Mouse (Mus musculus) neural tube, embryonic 14.5 days (tissue): ENCODE measurements around the gene Rfc1. TPM values are rescaled to one million over a fixed set of nuclear protein-coding genes. Genes with fewer than 3 reads are reported as not detected.
"Not testable (repeated sequence)": the region's sequence is repeated elsewhere in the genome, so short reads cannot be mapped to it uniquely, and the experiment has no call there.

Experiments used
- ATAC-seq: fragments of 200-750 bp; cut with Nextera tagmentation; 2 replicates; pipeline ENCODE4 v1.8.0; 2017; ENCODE audit warnings: low read depth, mild to moderate bottlenecking, moderate TSS enrichment, moderate library complexity
- H3K27ac ChIP-seq: fragments of 300-500 bp; sonication (generic); 2 replicates; pipeline ENCODE4 v1.5.1; 2014; ENCODE audit warnings: low read depth, mild to moderate bottlenecking, control low read depth, low read length, moderate library complexity, mixed read lengths
- H3K27me3 ChIP-seq: fragments of 300-500 bp; sonication (generic); 2 replicates; pipeline ENCODE4 v1.6.1; 2014; ENCODE audit warnings: low read length; ENCODE audit not compliant: control insufficient read depth, insufficient read depth
- H3K36me3 ChIP-seq: fragments of 300-500 bp; sonication (generic); 2 replicates; pipeline ENCODE4 v1.6.1; 2014; ENCODE audit warnings: low read length, mixed read lengths; ENCODE audit not compliant: control insufficient read depth, insufficient read depth
- H3K4me1 ChIP-seq: fragments of 300-500 bp; sonication (generic); 2 replicates; pipeline ENCODE4 v1.6.1; 2014; ENCODE audit warnings: low read length; ENCODE audit not compliant: control insufficient read depth, insufficient read depth
- H3K4me2 ChIP-seq: fragments of 300-500 bp; sonication (generic); 2 replicates; pipeline ENCODE4 v1.6.1; 2014; ENCODE audit warnings: mild to moderate bottlenecking, low read depth, low read length, control low read depth
- H3K4me3 ChIP-seq: fragments of 300-500 bp; sonication (generic); 2 replicates; pipeline ENCODE4 v1.5.1; 2014; ENCODE audit warnings: low read depth, low read length, control low read depth, mixed read lengths
- H3K9ac ChIP-seq: fragments of 300-500 bp; sonication (generic); replicated peaks from 2 replicates; pipeline ENCODE4 v1.6.1; 2014; ENCODE audit warnings: low read depth, mild to moderate bottlenecking, control low read depth, low read length, mixed read lengths
- H3K9me3 ChIP-seq: fragments of 300-500 bp; sonication (generic); 2 replicates; pipeline ENCODE4 v1.6.1; 2016; ENCODE audit warnings: low read length; ENCODE audit not compliant: control insufficient read depth
- WGBS: fragments of 180-500 bp; shearing (Covaris S2); extraction: QIAGEN DNeasy Blood & Tissue Kit; methylation state at CpG from one replicate; pipeline ENCODE4 v1.1.7; 2014; 5-methylcytosine and 5-hydroxymethylcytosine counted together
- polyA plus RNA-seq: library from polyadenylated mRNA; unstranded; fragments of >200 nt; fragmentation: Nextera tagmentation; extraction: Ambion mirVana; gene quantifications from 2 replicates; pipeline ENCODE4 v1.2.1, GENCODE M21; 2014

Rfc1 gene
- polyA plus RNA-seq, 1 experiment from 2014 or later, result 26.5 TPM

GRCm38 (mm10) chr5:65322165-65322564, 13.3 kb downstream of the Rfc1 start:
- no peak overlapping the region for H3K9ac ChIP-seq
- ATAC-seq, result no peak
- H3K27ac ChIP-seq, result no peak overlapping the region
- H3K36me3 ChIP-seq, result peaks cover 3% of the 10 kb centered on the region; the same call in 1 of the 2 replicates
- no peak overlapping the region for H3K4me2 ChIP-seq
- 92% methylated on average over 10 of the region's 10 CpGs for WGBS
- H3K27me3 ChIP-seq, result no peaks in the 10 kb centered on the region
- H3K4me1 ChIP-seq, result no peaks in the 10 kb centered on the region
- no peaks in the 10 kb centered on the region for H3K9me3 ChIP-seq
- no peak overlapping the region for H3K4me3 ChIP-seq

GRCm38 (mm10) chr5:65319176-65319575, 16.3 kb downstream of the Rfc1 start:
- no peak overlapping the region for H3K27ac ChIP-seq
- no peaks in the 10 kb centered on the region for H3K4me1 ChIP-seq
- H3K27me3 ChIP-seq, result no peaks in the 10 kb centered on the region
- no peak overlapping the region for H3K9ac ChIP-seq
- no peak overlapping the region for H3K4me3 ChIP-seq
- 87% methylated on average over 9 of the region's 9 CpGs for WGBS
- no peaks in the 10 kb centered on the region for H3K9me3 ChIP-seq
- H3K4me2 ChIP-seq, result no peak overlapping the region
- H3K36me3 ChIP-seq, result peaks cover 3% of the 10 kb centered on the region; the same call in 1 of the 2 replicates
- no peak for ATAC-seq

GRCm38 (mm10) chr5:65308866-65309265, 26.6 kb downstream of the Rfc1 start:
- Histone ChIP-seq H3K4me3 (no peak overlapping the region), H3K27me3 (no peaks in the 10 kb centered on the region), H3K27ac (no peak overlapping the region), H3K4me1 (no peaks in the 10 kb centered on the region), H3K9ac (no peak overlapping the region), H3K9me3 (no peaks in the 10 kb centered on the region), H3K4me2 (no peak overlapping the region), H3K36me3 (no peaks in the 10 kb centered on the region)
- 98% methylated on average over 3 of the region's 3 CpGs for WGBS
- no peak for ATAC-seq

GRCm38 (mm10) chr5:65308208-65308607, 27.3 kb downstream of the Rfc1 start:
- Histone ChIP-seq H3K36me3 (no peaks in the 10 kb centered on the region), H3K4me1 (no peaks in the 10 kb centered on the region), H3K9me3 (no peaks in the 10 kb centered on the region), H3K27me3 (no peaks in the 10 kb centered on the region), H3K27ac (no peak overlapping the region), H3K4me2 (no peak overlapping the region), H3K9ac (no peak overlapping the region), H3K4me3 (no peak overlapping the region)
- WGBS, result 94% methylated on average over 7 of the region's 7 CpGs
- no peak for ATAC-seq

- no peak for ATAC-seq
- no peaks in the 10 kb centered on the region for H3K27me3 ChIP-seq
- H3K4me3 ChIP-seq, result no peak overlapping the region
- H3K9me3 ChIP-seq, result no peaks in the 10 kb centered on the region
- no peak overlapping the region for H3K27ac ChIP-seq
- no peak overlapping the region for H3K4me2 ChIP-seq
- H3K4me1 ChIP-seq, result no peaks in the 10 kb centered on the region
- H3K9ac ChIP-seq, result no peak overlapping the region
- H3K36me3 ChIP-seq, result no peaks in the 10 kb centered on the region
- 79% methylated on average over 9 of the region's 9 CpGs for WGBS
Measured at GRCm38 (mm10) chr5:65305516-65305915, 30.0 kb downstream of the Rfc1 start.

- no peak for ATAC-seq
- H3K4me2 ChIP-seq, result no peak overlapping the region
- no peak overlapping the region for H3K4me3 ChIP-seq
- H3K27ac ChIP-seq, result no peak overlapping the region
- no peak overlapping the region for H3K9ac ChIP-seq
- no peaks in the 10 kb centered on the region for H3K9me3 ChIP-seq
- 93% methylated on average over 9 of the region's 9 CpGs for WGBS
- no peaks in the 10 kb centered on the region for H3K27me3 ChIP-seq
- peaks cover 6% of the 10 kb centered on the region; the same call in 1 of the 2 replicates for H3K36me3 ChIP-seq
- no peaks in the 10 kb centered on the region for H3K4me1 ChIP-seq
Measured at GRCm38 (mm10) chr5:65300121-65300520, 35.3 kb downstream of the Rfc1 start.

- H3K4me2 ChIP-seq, result not testable (repeated sequence)
- WGBS, result 90% methylated on average over 1 of the region's 1 CpGs
Measured at GRCm38 (mm10) chr5:65299623-65300022, 35.8 kb downstream of the Rfc1 start.

GRCm38 (mm10) chr5:65298167-65298950, 37.1 kb downstream of the Rfc1 start:
- Histone ChIP-seq H3K9ac (no peak overlapping the region), H3K4me2 (no peak overlapping the region), H3K27me3 (no peaks in the 10 kb centered on the region), H3K9me3 (no peaks in the 10 kb centered on the region), H3K4me1 (no peaks in the 10 kb centered on the region), H3K36me3 (peaks cover 6% of the 10 kb centered on the region; the same call in 1 of the 2 replicates), H3K27ac (no peak overlapping the region), H3K4me3 (no peak overlapping the region)
- WGBS, result 94% methylated on average over 7 of the region's 7 CpGs
- ATAC-seq, result no peak

More at GRCm38 (mm10) chr5:65299623-65300022, 35.8 kb downstream of the Rfc1 start:
- not testable (repeated sequence) for H3K9me3 ChIP-seq, H3K9ac ChIP-seq, ATAC-seq, H3K4me3 ChIP-seq, H3K4me1 ChIP-seq, H3K27ac ChIP-seq, H3K36me3 ChIP-seq, H3K27me3 ChIP-seq

GRCm38 (mm10) chr5:65294270-65294669, 41.2 kb downstream of the Rfc1 start:
- WGBS, result 76% methylated on average over 2 of the region's 2 CpGs
- Histone ChIP-seq H3K4me3 (no peak overlapping the region), H3K4me2 (no peak overlapping the region), H3K27me3 (no peaks in the 10 kb centered on the region), H3K27ac (no peak overlapping the region), H3K36me3 (peaks cover 13% of the 10 kb centered on the region), H3K9ac (no peak overlapping the region), H3K4me1 (no peaks in the 10 kb centered on the region), H3K9me3 (no peaks in the 10 kb centered on the region)
- no peak for ATAC-seq
